Mouse (Mus musculus) olfactory bulb, adult 2 months (tissue): ENCODE data around the gene Fam3a.

ENCODE experiments used
- CTCF ChIP-seq: fragments of 200-500 bp; IDR thresholded peaks from 2 replicates; pipeline ENCODE4 v1.5.1; 2012; ENCODE audit warnings: low read depth, mild to moderate bottlenecking, low read length, moderate library complexity; ENCODE audit not compliant: insufficient read depth
- POLR2A ChIP-seq: fragments of 200-500 bp; IDR thresholded peaks from 2 replicates; pipeline ENCODE4 v1.6.1; 2012; ENCODE audit warnings: mild to moderate bottlenecking, low read depth, low read length, moderate library complexity; ENCODE audit not compliant: insufficient read depth

DNA sequence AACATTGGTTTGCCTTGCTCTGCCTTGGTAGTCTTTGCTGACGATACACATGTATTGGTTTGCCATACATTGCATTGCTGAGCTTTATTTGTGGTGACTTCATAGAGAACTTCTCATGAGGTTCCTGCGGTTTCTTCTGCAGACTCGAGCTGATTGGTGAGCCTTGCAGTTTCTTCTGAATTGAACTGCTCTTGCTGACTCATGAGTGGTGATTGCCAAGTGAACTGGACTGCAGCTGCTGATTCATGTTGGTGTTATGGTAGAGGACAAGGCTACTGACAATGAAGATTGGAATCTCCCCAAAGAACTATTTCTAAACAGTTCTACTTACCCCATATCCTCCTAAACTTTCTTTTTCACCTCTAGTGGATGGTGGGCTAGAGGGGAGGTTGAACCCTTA, 7.1 kb upstream of the Fam3a start:
- TF ChIP-seq CTCF (no peak), POLR2A (no peak)
